Mouse (Mus musculus) hindbrain, embryonic 14.5 days (tissue): Measurements from ENCODE around the gene Nprl2. TPM values are rescaled to one million over a fixed set of nuclear protein-coding genes. Genes with fewer than 3 reads are reported as not detected.

ENCODE experiments used
- ATAC-seq: fragments of 200-750 bp; cut with Nextera tagmentation; 2 replicates; pipeline ENCODE4 v1.8.0; 2017; ENCODE audit warnings: moderate number of reproducible peaks, mild to moderate bottlenecking, moderate TSS enrichment, moderate library complexity; ENCODE audit not compliant: low FRiP score
- DNase-seq: peaks from one replicate; pipeline ENCODE4 v3.0.0-alpha.2; 2015; ENCODE audit warnings: low spot score
- H3K27ac ChIP-seq: fragments of 300-500 bp; sonication (generic); 2 replicates; pipeline ENCODE4 v1.5.1; 2014; ENCODE audit warnings: mild to moderate bottlenecking, moderate library complexity
- H3K27me3 ChIP-seq: fragments of 300-500 bp; sonication (generic); 2 replicates; pipeline ENCODE4 v1.6.1; 2014; ENCODE audit warnings: mild to moderate bottlenecking, low read length, mixed read lengths; ENCODE audit not compliant: control insufficient read depth, insufficient read depth
- H3K36me3 ChIP-seq: fragments of 300-500 bp; sonication (generic); replicated peaks from 2 replicates; pipeline ENCODE4 v1.6.1; 2014; ENCODE audit not compliant: control insufficient read depth, insufficient read depth
- H3K4me1 ChIP-seq: fragments of 300-500 bp; sonication (generic); replicated peaks from 2 replicates; pipeline ENCODE4 v1.6.1; 2014; ENCODE audit warnings: antibody characterized with exemption, low read length, mixed read lengths; ENCODE audit not compliant: control insufficient read depth, insufficient read depth
- H3K4me2 ChIP-seq: fragments of 300-500 bp; sonication (generic); replicated peaks from 2 replicates; pipeline ENCODE4 v1.6.1; 2014; ENCODE audit warnings: mild to moderate bottlenecking, moderate library complexity
- H3K4me3 ChIP-seq: fragments of 300-500 bp; sonication (generic); replicated peaks from 2 replicates; pipeline ENCODE4 v1.5.1; 2014; ENCODE audit warnings: mild to moderate bottlenecking, low read length
- H3K9ac ChIP-seq: fragments of 300-500 bp; sonication (generic); 2 replicates; pipeline ENCODE4 v1.6.1; 2014
- H3K9me3 ChIP-seq: fragments of 300-500 bp; sonication (generic); 2 replicates; pipeline ENCODE4 v1.6.1; 2016; ENCODE audit warnings: low read length; ENCODE audit not compliant: control insufficient read depth
- WGBS: fragments of 180-500 bp; shearing (Covaris S2); extraction: QIAGEN DNeasy Blood & Tissue Kit; methylation state at CpG from one replicate; pipeline ENCODE4 v1.1.7; 2014; 5-methylcytosine and 5-hydroxymethylcytosine counted together
- polyA plus RNA-seq: library from polyadenylated mRNA; unstranded; fragments of >200 nt; fragmentation: Nextera tagmentation; extraction: Ambion mirVana; gene quantifications from 2 replicates; pipeline ENCODE4 v1.2.1, GENCODE M21; 2014

Nprl2 gene
- polyA plus RNA-seq, 1 experiment from 2014 or later: 65.8 TPM

GRCm38 (mm10) chr9:107510384-107511100 lies 31.5 kb upstream of the Nprl2 start:
- Histone ChIP-seq H3K27me3 (no peaks in the 10 kb centered on the region), H3K4me1 (peaks cover 71% of the 10 kb centered on the region), H3K4me2 (no peak overlapping the region), H3K36me3 (no peaks in the 10 kb centered on the region), H3K27ac (peak overlapping the region; percentile 83), H3K4me3 (no peak overlapping the region), H3K9ac (no peak overlapping the region), H3K9me3 (no peaks in the 10 kb centered on the region)
- 72% methylated on average over 14 of the region's 14 CpGs for WGBS
- ATAC-seq (no peak), DNase-seq (no peak)

GRCm38 (mm10) chr9:107511436-107511835 lies 30.6 kb upstream of the Nprl2 start:
- WGBS: 43% methylated on average over 8 of the region's 8 CpGs
- Histone ChIP-seq H3K9me3 (no peaks in the 10 kb centered on the region), H3K27me3 (no peaks in the 10 kb centered on the region), H3K36me3 (no peaks in the 10 kb centered on the region), H3K4me1 (peaks cover 62% of the 10 kb centered on the region), H3K4me2 (no peak overlapping the region), H3K4me3 (no peak overlapping the region), H3K9ac (peak overlapping the region; percentile 24; the same call in 1 of the 2 replicates), H3K27ac (peak overlapping the region; percentile 83)
- ATAC-seq (0 out of 2 replicates have a peak, but pooled peaks have one; percentile 2), DNase-seq (no peak)

- 42% methylated on average over 16 of the region's 16 CpGs for WGBS
- Histone ChIP-seq H3K4me2 (no peak overlapping the region), H3K27me3 (no peaks in the 10 kb centered on the region), H3K27ac (peak overlapping the region; percentile 83), H3K9me3 (no peaks in the 10 kb centered on the region), H3K4me1 (peaks cover 53% of the 10 kb centered on the region), H3K4me3 (no peak overlapping the region), H3K9ac (no peak overlapping the region), H3K36me3 (peaks cover 4% of the 10 kb centered on the region; the same call in 1 of the 2 replicates)
- DNase-seq (no peak), ATAC-seq (no peak)
These were observed 29.7 kb upstream of the Nprl2 start for GRCm38 (mm10) chr9:107512326-107512725.

- Histone ChIP-seq H3K27me3 (no peaks in the 10 kb centered on the region), H3K36me3 (peaks cover 14% of the 10 kb centered on the region; the same call in 1 of the 2 replicates), H3K4me3 (no peak overlapping the region), H3K27ac (0 out of 2 replicates have a peak overlapping the region, but pooled peaks have one; percentile 21), H3K4me1 (peaks cover 36% of the 10 kb centered on the region), H3K9ac (peak overlapping the region; percentile 32; the same call in 1 of the 2 replicates), H3K9me3 (no peaks in the 10 kb centered on the region), H3K4me2 (no peak overlapping the region)
- peak; percentile 91 for DNase-seq
- ATAC-seq: peak; percentile 41; the same call in 1 of the 2 replicates
- WGBS: 25% methylated on average over 14 of the region's 14 CpGs
These were observed 27.6 kb upstream of the Nprl2 start for GRCm38 (mm10) chr9:107514303-107514955.

- 33% methylated on average over 6 of the region's 6 CpGs for WGBS
- ATAC-seq: no peak
- H3K4me3 ChIP-seq: no peak overlapping the region
These were observed 21.7 kb upstream of the Nprl2 start for GRCm38 (mm10) chr9:107520331-107520730.

GRCm38 (mm10) chr9:107521190-107521589 lies 20.8 kb upstream of the Nprl2 start:
- Histone ChIP-seq H3K27ac (no peak overlapping the region), H3K9me3 (no peaks in the 10 kb centered on the region), H3K4me2 (no peak overlapping the region), H3K9ac (no peak overlapping the region), H3K27me3 (peaks cover 18% of the 10 kb centered on the region), H3K36me3 (peaks cover 14% of the 10 kb centered on the region; the same call in 1 of the 2 replicates), H3K4me1 (peaks cover 20% of the 10 kb centered on the region; the same call in 1 of the 2 replicates), H3K4me3 (no peak overlapping the region)
- DNase-seq (no peak), ATAC-seq (no peak)
- WGBS: 60% methylated on average over 5 of the region's 5 CpGs

More at GRCm38 (mm10) chr9:107520331-107520730, 21.7 kb upstream of the Nprl2 start:
- peaks cover 9% of the 10 kb centered on the region for H3K27me3 ChIP-seq
- peaks cover 14% of the 10 kb centered on the region; the same call in 1 of the 2 replicates for H3K36me3 ChIP-seq
- DNase-seq: no peak
- no peak overlapping the region for H3K9ac ChIP-seq
- peaks cover 20% of the 10 kb centered on the region; the same call in 1 of the 2 replicates for H3K4me1 ChIP-seq
- H3K9me3 ChIP-seq: no peaks in the 10 kb centered on the region
- H3K4me2 ChIP-seq: no peak overlapping the region
- H3K27ac ChIP-seq: 0 out of 2 replicates have a peak overlapping the region, but pooled peaks have one; percentile 9

GRCm38 (mm10) chr9:107521711-107522399 lies 20.2 kb upstream of the Nprl2 start:
- ATAC-seq (no peak), DNase-seq (no peak)
- Histone ChIP-seq H3K27ac (peak overlapping the region; percentile 38; the same call in 1 of the 2 replicates), H3K4me2 (peak overlapping the region; percentile 19; the same call in 1 of the 2 replicates), H3K4me1 (peaks cover 20% of the 10 kb centered on the region; the same call in 1 of the 2 replicates), H3K9me3 (no peaks in the 10 kb centered on the region), H3K9ac (0 out of 2 replicates have a peak overlapping the region, but pooled peaks have one; percentile 1), H3K27me3 (peaks cover 24% of the 10 kb centered on the region), H3K36me3 (peaks cover 12% of the 10 kb centered on the region; the same call in 1 of the 2 replicates), H3K4me3 (no peak overlapping the region)
- WGBS: 27% methylated on average over 25 of the region's 25 CpGs

GRCm38 (mm10) chr9:107522400-107522711 lies 19.7 kb upstream of the Nprl2 start:
- Histone ChIP-seq H3K4me3 (no peak overlapping the region), H3K27me3 (peaks cover 25% of the 10 kb centered on the region), H3K9ac (0 out of 2 replicates have a peak overlapping the region, but pooled peaks have one; percentile 1), H3K36me3 (peaks cover 9% of the 10 kb centered on the region; the same call in 1 of the 2 replicates), H3K9me3 (no peaks in the 10 kb centered on the region), H3K4me2 (no peak overlapping the region), H3K4me1 (peaks cover 20% of the 10 kb centered on the region; the same call in 1 of the 2 replicates), H3K27ac (0 out of 2 replicates have a peak overlapping the region, but pooled peaks have one; percentile 14)
- WGBS: 18% methylated on average over 2 of the region's 2 CpGs
- DNase-seq (no peak), ATAC-seq (no peak; the same call in 1 of the 2 replicates)
